Mouse (Mus musculus) central nervous system, embryonic 18 days (tissue): ENCODE data around the gene Glra2. TPM values are rescaled to one million over a fixed set of nuclear protein-coding genes. Genes with fewer than 3 reads are reported as not detected.

ENCODE experiments used
- polyA plus RNA-seq: library from polyadenylated mRNA; depleted of rRNA; stranded (reverse); fragments of >200 nt; gene quantifications from 2 replicates; pipeline ENCODE4 v1.2.3, GENCODE M21; 2012; rRNA removed

Glra2 gene
- 52.2 and 55.3 TPM in 2 replicates for polyA plus RNA-seq

DNA sequence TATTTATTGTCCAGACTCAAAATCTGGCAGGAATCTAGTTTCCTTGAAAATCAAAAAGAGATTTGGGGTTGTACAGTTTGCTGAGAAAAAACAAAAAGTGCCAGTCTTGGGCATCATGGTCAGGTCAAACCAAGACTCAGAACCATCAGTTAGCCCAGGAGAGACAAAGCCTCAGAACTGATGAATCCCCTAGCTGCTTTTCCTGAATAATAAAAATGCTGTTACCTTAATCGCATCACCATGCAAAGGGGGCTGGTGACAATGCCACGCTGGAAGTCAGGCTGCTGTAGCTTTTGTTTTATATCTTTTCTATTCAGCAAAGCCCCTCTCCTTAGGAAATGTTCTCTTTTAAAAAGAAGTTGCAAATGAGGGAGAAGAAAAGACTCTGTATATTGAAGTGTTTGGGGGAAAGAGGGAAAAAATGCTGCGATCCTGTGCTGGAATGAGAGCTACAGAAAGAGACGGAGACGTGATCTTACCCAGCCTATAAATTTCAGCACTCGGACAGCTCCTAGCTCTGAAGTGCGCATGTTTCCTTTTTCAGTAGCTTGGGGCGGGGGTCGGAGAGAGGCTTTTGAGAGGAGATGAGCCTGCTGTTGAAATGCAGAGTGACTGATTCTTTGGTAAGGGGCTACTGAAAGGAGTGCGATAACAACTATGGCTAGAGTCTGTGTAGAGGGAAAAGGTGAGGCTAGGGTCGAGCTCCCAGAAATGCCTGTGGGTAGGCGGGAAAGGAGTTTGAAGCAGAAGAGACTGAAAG is at the start of gene Glra2:
Gene Glra2, minus strand, starts transcription at position 455 of the 760 bp plus-strand sequence.

